Mouse (Mus musculus): ENCODE measurements at regions not wholly inside any gene's neighbourhood (a gene's known extent, or its start where the extent isn't known, plus 50 kb on each side); places are given as distances from the start of the nearest gene placed in this dataset.

DNA sequence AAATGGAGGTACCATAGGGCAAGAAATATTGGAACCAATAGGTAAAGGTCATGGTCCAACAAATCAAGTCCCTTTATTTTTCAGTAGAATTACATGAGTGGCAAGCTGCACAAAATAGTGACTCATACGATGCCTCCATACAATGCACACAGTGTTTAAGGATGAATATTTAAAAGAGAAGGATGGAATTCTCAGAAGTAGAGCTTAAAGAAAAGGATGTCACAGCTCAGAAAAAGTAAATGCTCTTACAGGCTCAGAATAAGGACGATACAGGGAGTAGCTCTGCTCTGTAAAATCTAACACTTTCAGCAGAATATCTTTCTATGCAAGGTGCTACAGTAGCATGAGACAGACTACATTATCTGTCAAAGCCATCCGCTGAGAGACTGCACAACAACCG lies 262.7 kb upstream of the Fam49a start:
- TF ChIP-seq CTCF (IDR thresholded peaks at IDR 0.05; ENCODE audit: low read depth) (no peak), EP300 (optimal IDR thresholded peaks at IDR 0.05) (no peak)
